Mouse (Mus musculus) midbrain, embryonic 13.5 days (tissue): ENCODE data around the gene Tmem100. TPM values are rescaled to one million over a fixed set of nuclear protein-coding genes. Genes with fewer than 3 reads are reported as not detected.

Experiments used
- ATAC-seq: fragments of 200-750 bp; cut with Nextera tagmentation; 2 replicates; pipeline ENCODE4 v1.8.0; 2017; ENCODE audit warnings: mild to moderate bottlenecking, moderate TSS enrichment, moderate library complexity
- H3K27ac ChIP-seq: fragments of 300-500 bp; sonication (generic); 2 replicates; pipeline ENCODE4 v1.5.1; 2015; ENCODE audit warnings: inconsistent platforms, mild to moderate bottlenecking, moderate library complexity
- H3K27me3 ChIP-seq: fragments of 300-500 bp; sonication (generic); 2 replicates; pipeline ENCODE4 v1.6.1; 2015; ENCODE audit warnings: mild to moderate bottlenecking, inconsistent platforms
- H3K36me3 ChIP-seq: fragments of 300-500 bp; sonication (generic); 2 replicates; pipeline ENCODE4 v1.6.1; 2015; ENCODE audit warnings: mild to moderate bottlenecking, inconsistent platforms
- H3K4me1 ChIP-seq: fragments of 300-500 bp; sonication (generic); replicated peaks from 2 replicates; pipeline ENCODE4 v1.6.1; 2015; ENCODE audit warnings: inconsistent platforms
- H3K4me2 ChIP-seq: fragments of 300-500 bp; sonication (generic); replicated peaks from 2 replicates; pipeline ENCODE4 v1.6.1; 2015; ENCODE audit warnings: moderate library complexity, mild to moderate bottlenecking, inconsistent platforms
- H3K4me3 ChIP-seq: fragments of 300-500 bp; sonication (generic); replicated peaks from 2 replicates; pipeline ENCODE4 v1.5.1; 2015; ENCODE audit warnings: mild to moderate bottlenecking, inconsistent platforms
- H3K9ac ChIP-seq: fragments of 300-500 bp; sonication (generic); replicated peaks from 2 replicates; pipeline ENCODE4 v1.6.1; 2015; ENCODE audit warnings: mild to moderate bottlenecking, inconsistent platforms
- H3K9me3 ChIP-seq: fragments of 300-500 bp; sonication (generic); 2 replicates; pipeline ENCODE4 v1.6.1; 2016; ENCODE audit warnings: mild to moderate bottlenecking, inconsistent platforms
- WGBS: fragments of 180-500 bp; shearing (Covaris S2); methylation state at CpG from one replicate; pipeline ENCODE4 v1.1.7; 2015; 5-methylcytosine and 5-hydroxymethylcytosine counted together
- polyA plus RNA-seq: library from polyadenylated mRNA; unstranded; fragments of >200 nt; fragmentation: Nextera tagmentation; extraction: Ambion mirVana; gene quantifications from 2 replicates; pipeline ENCODE4 v1.2.1, GENCODE M21; 2015

Gene Tmem100
- polyA plus RNA-seq, 1 experiment from 2014 or later: 6.9 TPM

GRCm38 (mm10) chr11:89998996-89999770 is 31.0 kb upstream of the Tmem100 start:
- Histone ChIP-seq H3K4me2 (no peak overlapping the region), H3K9ac (no peak overlapping the region), H3K4me3 (no peak overlapping the region), H3K4me1 (peaks cover 6% of the 10 kb centered on the region), H3K27ac (no peak overlapping the region), H3K9me3 (no peaks in the 10 kb centered on the region), H3K27me3 (no peaks in the 10 kb centered on the region; the same call in 1 of the 2 replicates), H3K36me3 (no peaks in the 10 kb centered on the region)
- no peak for ATAC-seq
- 91% methylated on average over 18 of the region's 18 CpGs for WGBS

DNA sequence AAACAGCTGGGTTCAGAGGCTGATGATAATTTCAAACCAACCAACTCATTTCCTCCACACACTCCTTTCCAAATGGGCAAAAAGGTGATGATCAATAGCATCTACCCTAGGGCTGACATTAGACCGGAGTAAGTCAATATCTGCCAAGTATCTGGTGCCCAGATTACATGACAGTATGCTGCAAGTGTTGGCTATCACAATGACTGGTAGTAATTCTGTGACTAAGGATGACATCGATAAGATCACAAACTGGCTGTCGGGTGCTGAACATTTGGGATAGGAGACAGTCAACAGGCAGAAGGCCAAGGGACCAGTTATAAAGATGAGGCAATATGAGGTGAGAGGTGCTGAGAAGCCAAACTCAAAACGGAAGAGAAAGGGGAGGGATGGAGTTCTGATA is 29.5 kb upstream of the Tmem100 start:
- Histone ChIP-seq H3K27me3 (no peaks in the 10 kb centered on the region; the same call in 1 of the 2 replicates), H3K27ac (no peak overlapping the region), H3K4me3 (no peak overlapping the region), H3K4me1 (peaks cover 6% of the 10 kb centered on the region), H3K36me3 (no peaks in the 10 kb centered on the region), H3K4me2 (no peak overlapping the region), H3K9ac (no peak overlapping the region), H3K9me3 (no peaks in the 10 kb centered on the region)
- ATAC-seq: no peak
- WGBS: 92% methylated on average over 4 of the region's 4 CpGs

GRCm38 (mm10) chr11:90001396-90002230 is 28.5 kb upstream of the Tmem100 start:
- ATAC-seq: no peak
- H3K9me3 ChIP-seq: no peaks in the 10 kb centered on the region
- peak overlapping the region; percentile 75; the same call in 1 of the 2 replicates for H3K4me2 ChIP-seq
- H3K4me1 ChIP-seq: peaks cover 6% of the 10 kb centered on the region
- 87% methylated on average over 10 of the region's 10 CpGs for WGBS
- H3K4me3 ChIP-seq: no peak overlapping the region
- H3K27ac ChIP-seq: no peak overlapping the region
- no peaks in the 10 kb centered on the region for H3K36me3 ChIP-seq
- H3K9ac ChIP-seq: no peak overlapping the region
- no peaks in the 10 kb centered on the region; the same call in 1 of the 2 replicates for H3K27me3 ChIP-seq

DNA sequence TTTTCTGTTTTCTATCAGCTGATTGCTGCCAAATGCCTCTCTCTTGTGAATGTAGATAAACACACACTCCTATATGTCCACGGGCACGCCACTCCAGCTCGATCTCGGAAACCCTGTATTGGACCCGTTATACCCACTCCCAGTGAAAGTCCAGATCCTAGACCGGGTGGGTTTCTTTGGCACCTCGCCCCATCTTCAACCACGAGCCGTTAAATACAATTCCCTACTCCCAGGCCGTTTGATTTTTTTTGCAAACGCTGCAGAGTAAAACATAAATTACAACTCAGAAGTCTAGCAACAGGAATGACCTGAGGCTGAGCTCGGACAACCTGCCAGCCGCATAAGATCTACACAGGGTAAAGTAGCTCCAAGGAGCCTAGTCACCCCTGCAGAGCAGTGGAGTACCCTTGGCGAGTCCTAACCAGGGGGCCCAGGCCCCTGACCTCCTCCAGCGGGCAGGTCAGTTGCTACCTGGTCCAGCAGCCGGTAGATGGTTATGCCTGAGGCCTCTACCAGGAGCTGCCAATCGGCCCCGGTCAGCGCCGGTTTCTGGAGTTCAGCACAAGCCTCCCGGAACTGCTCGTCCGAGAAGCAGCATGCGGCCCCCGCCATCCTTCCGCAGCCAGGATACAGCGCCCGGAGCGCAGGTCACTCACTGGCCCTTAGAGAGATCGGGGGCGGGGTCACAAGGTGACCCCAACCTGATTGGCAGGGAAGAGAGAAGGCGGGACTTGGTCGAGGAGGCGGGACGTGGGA is 27.7 kb upstream of the Tmem100 start, which contains the start of gene Pctp:
Gene Pctp, minus strand, starts transcription at position 664 of the 756 bp plus-strand sequence.
- WGBS: 15% methylated on average over 35 of the region's 35 CpGs
- peak within 1 kb of the TSS; percentile 49 for H3K4me3 ChIP-seq

DNA sequence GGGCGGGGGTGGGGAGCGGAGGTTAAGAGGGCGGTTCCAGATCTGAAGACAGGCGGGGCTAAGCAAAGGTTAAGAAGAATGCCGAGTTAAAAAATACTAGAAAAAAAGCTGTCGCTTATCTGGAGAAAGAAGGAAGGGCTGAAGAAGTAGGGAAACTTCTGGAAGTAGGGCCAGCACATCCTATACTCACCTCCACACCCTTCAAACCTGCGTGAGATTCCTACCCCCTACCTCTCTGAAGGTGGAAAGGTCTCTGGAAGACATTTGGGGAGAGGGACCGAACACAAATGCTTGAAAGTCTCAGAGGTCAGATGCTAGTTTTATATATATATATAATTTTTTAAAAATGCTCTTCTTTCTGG is 27.2 kb upstream of the Tmem100 start:
- peak overlapping the region; percentile 75 for H3K4me2 ChIP-seq
- no peaks in the 10 kb centered on the region for H3K36me3 ChIP-seq
- H3K27ac ChIP-seq: no peak overlapping the region
- peak overlapping the region; percentile 65 for H3K9ac ChIP-seq
- peak; percentile 58; the same call in 1 of the 2 replicates for ATAC-seq
- H3K4me3 ChIP-seq: peak overlapping the region; percentile 49
- WGBS: 10% methylated on average over 8 of the region's 8 CpGs
- no peaks in the 10 kb centered on the region; the same call in 1 of the 2 replicates for H3K27me3 ChIP-seq
- H3K4me1 ChIP-seq: peaks cover 6% of the 10 kb centered on the region
- no peaks in the 10 kb centered on the region for H3K9me3 ChIP-seq

More for the DNA sequence above, 27.7 kb upstream of the Tmem100 start, which contains the start of gene Pctp:
- Histone ChIP-seq H3K27me3 (no peaks in the 10 kb centered on the region; the same call in 1 of the 2 replicates), H3K9ac (peak within 1 kb of the TSS; percentile 65), H3K4me1 (peaks cover 6% of the 10 kb centered on the region), H3K4me2 (peak within 1 kb of the TSS; percentile 75), H3K36me3 (no peaks in the 10 kb centered on the region), H3K9me3 (no peaks in the 10 kb centered on the region), H3K27ac (no peak within 1 kb of the TSS)
- ATAC-seq: peak; percentile 89

DNA sequence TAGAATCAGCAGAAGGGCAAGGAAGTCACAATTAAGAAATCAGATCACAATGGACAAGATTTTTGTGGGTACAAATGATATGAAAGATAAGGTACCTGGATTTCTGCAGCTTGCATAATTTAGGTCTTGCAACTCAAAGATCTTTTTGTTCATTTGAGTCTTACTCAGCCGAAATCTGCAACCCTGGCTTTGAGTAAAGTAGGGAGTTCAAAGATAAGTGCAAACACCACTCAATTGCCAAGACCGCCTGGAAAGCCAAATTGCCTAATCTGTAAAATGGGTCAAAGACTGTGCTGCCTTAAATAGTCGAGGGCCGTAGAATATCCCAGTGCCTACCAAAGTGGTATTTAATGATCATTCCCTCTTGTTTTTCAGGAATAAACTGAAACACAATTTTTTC is 26.8 kb upstream of the Tmem100 start:
- Histone ChIP-seq H3K4me2 (no peak overlapping the region), H3K4me1 (peaks cover 6% of the 10 kb centered on the region), H3K27me3 (no peaks in the 10 kb centered on the region; the same call in 1 of the 2 replicates), H3K27ac (no peak overlapping the region), H3K9me3 (no peaks in the 10 kb centered on the region), H3K4me3 (no peak overlapping the region), H3K9ac (no peak overlapping the region), H3K36me3 (no peaks in the 10 kb centered on the region)
- ATAC-seq: no peak
- WGBS: 94% methylated on average over 4 of the region's 4 CpGs

DNA sequence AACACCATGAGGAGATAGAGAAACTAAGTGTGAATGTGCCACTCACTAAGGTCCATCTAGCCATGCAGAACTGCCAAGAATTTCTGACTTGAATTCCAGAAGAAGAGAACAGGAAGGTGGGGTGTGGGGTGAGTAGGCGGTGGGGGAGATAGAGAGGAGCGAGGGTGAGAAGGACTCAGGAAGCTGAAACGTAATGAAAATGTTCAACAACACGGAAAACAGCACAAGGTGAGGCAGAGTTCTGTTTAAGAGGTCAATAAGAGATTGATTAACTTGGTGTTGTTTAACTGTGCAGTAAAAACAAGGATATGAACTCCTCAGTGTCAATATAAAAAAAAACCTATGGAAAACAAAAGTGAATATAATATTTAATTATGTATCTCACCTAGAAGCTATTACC is 24.0 kb upstream of the Tmem100 start:
- Histone ChIP-seq H3K4me2 (no peak overlapping the region), H3K27ac (no peak overlapping the region), H3K9ac (no peak overlapping the region), H3K4me1 (peaks cover 6% of the 10 kb centered on the region), H3K4me3 (no peak overlapping the region), H3K9me3 (no peaks in the 10 kb centered on the region), H3K36me3 (no peaks in the 10 kb centered on the region), H3K27me3 (no peaks in the 10 kb centered on the region; the same call in 1 of the 2 replicates)
- 87% methylated on average over 4 of the region's 4 CpGs for WGBS
- ATAC-seq: no peak

GRCm38 (mm10) chr11:90007791-90008531 is 22.2 kb upstream of the Tmem100 start:
- 39% methylated on average over 7 of the region's 7 CpGs for WGBS
- Histone ChIP-seq H3K27ac (no peak overlapping the region), H3K9ac (no peak overlapping the region), H3K36me3 (no peaks in the 10 kb centered on the region), H3K9me3 (no peaks in the 10 kb centered on the region), H3K4me3 (no peak overlapping the region), H3K4me1 (no peaks in the 10 kb centered on the region), H3K27me3 (no peaks in the 10 kb centered on the region), H3K4me2 (no peak overlapping the region)
- no peak for ATAC-seq

- Histone ChIP-seq H3K4me3 (no peak overlapping the region), H3K36me3 (no peaks in the 10 kb centered on the region), H3K9me3 (no peaks in the 10 kb centered on the region), H3K27ac (no peak overlapping the region), H3K4me1 (no peaks in the 10 kb centered on the region), H3K4me2 (no peak overlapping the region), H3K9ac (no peak overlapping the region), H3K27me3 (0 out of 2 replicates have a peak, but pooled peaks cover 2% of the 10 kb centered on the region)
- 90% methylated on average over 6 of the region's 6 CpGs for WGBS
- ATAC-seq: no peak
Measured at GRCm38 (mm10) chr11:90013657-90014056, 16.5 kb upstream of the Tmem100 start.

GRCm38 (mm10) chr11:90015281-90015680 is 14.9 kb upstream of the Tmem100 start:
- H3K36me3 ChIP-seq: no peaks in the 10 kb centered on the region
- H3K4me1 ChIP-seq: no peaks in the 10 kb centered on the region
- 70% methylated on average over 7 of the region's 7 CpGs for WGBS
- H3K9me3 ChIP-seq: no peaks in the 10 kb centered on the region
- no peak overlapping the region for H3K4me3 ChIP-seq
- H3K27ac ChIP-seq: no peak overlapping the region
- no peak for ATAC-seq
- H3K9ac ChIP-seq: no peak overlapping the region
- 0 out of 2 replicates have a peak, but pooled peaks cover 2% of the 10 kb centered on the region for H3K27me3 ChIP-seq
- H3K4me2 ChIP-seq: no peak overlapping the region

GRCm38 (mm10) chr11:90019161-90019560 is 11.0 kb upstream of the Tmem100 start:
- Histone ChIP-seq H3K27ac (no peak overlapping the region), H3K9ac (no peak overlapping the region), H3K36me3 (no peaks in the 10 kb centered on the region), H3K27me3 (0 out of 2 replicates have a peak, but pooled peaks cover 2% of the 10 kb centered on the region), H3K9me3 (no peaks in the 10 kb centered on the region), H3K4me2 (no peak overlapping the region), H3K4me1 (no peaks in the 10 kb centered on the region), H3K4me3 (no peak overlapping the region)
- ATAC-seq: no peak
- 21% methylated on average over 7 of the region's 7 CpGs for WGBS
